Mouse (Mus musculus): ENCODE results near the gene Agbl1.
"Not testable (repeated sequence)": the region's sequence is repeated elsewhere in the genome, so short reads cannot be mapped to it uniquely, and the experiment has no call there.

Agbl1 gene

GRCm38 (mm10) chr7:76594566-76595079, 364.9 kb downstream of the Agbl1 start:
- DNase-seq (ENCODE audit: low read depth, low spot score): no peak

GRCm38 (mm10) chr7:76597812-76598211, 368.1 kb downstream of the Agbl1 start:
- no peak for DNase-seq (ENCODE audit: low read depth, low spot score)

- DNase-seq (ENCODE audit: low read depth, low spot score): no peak
Observed at GRCm38 (mm10) chr7:76600050-76600690, 370.5 kb downstream of the Agbl1 start.

DNA sequence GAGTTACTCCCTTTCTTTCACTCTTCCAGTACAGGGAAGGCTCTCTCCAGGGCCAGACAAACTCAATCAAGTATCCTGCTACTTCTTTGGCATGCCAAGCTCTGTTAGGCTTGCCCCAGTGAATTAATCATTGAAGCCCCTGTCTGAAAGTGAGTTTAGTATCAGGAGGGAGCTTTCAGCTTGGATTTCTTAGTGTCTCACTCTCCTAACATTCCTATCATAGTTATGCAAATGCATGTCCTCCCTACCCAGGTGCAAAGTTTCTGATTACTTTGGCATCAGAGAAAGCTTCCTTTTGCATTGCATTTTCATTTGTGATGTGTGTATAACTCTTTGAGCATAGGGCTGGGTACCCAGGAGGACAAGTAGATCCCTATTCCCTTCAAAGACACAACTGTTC, 399.8 kb downstream of the Agbl1 start:
- no peak for DNase-seq (ENCODE audit: low read depth, low spot score)

- no peak for DNase-seq (ENCODE audit: low read depth, low spot score)
Observed at GRCm38 (mm10) chr7:76650984-76651383, 421.3 kb downstream of the Agbl1 start.

DNA sequence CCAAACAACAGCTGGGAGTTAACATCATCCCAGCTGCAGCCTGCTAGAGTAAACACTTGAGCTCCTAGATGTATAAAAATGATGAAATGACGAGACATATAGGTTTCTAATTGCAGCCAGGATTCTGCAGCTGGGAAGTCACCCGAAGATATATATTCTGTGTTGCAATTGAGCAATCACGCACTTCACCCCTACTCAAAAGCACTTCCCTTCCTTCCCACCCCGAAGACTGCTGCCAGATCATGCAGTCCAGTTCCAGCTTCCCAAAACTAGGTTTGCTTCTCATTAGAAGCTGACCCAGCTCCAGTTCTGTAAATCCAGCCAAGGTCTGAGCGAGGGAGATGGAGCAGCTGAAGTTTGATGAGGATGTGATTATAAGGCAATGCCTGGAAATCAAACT, 431.4 kb downstream of the Agbl1 start:
- no peak for DNase-seq (ENCODE audit: low read depth, low spot score)

GRCm38 (mm10) chr7:76674856-76675255, 445.2 kb downstream of the Agbl1 start:
- no peak for DNase-seq (ENCODE audit: low read depth, low spot score)

DNA sequence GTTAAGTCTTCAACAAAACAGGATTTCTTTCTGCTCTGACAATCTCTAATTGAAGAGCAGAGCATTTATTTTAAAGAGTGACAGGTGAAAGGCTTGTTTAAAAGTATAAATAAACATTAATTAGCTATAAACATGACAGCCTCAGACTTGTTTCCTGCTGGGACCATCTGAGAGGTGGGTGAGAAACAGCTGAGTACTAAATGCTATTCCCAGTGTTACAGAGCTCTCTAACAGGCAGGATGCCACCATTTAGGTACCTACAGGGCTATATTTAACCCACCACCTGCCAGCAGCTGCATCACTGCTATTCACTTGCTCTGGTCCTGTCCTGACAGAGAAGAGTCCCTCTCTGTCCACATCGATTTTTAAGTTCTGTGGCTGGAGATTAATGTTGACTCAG, 471.5 kb downstream of the Agbl1 start:
- no peak for DNase-seq (ENCODE audit: low read depth, low spot score)

DNA sequence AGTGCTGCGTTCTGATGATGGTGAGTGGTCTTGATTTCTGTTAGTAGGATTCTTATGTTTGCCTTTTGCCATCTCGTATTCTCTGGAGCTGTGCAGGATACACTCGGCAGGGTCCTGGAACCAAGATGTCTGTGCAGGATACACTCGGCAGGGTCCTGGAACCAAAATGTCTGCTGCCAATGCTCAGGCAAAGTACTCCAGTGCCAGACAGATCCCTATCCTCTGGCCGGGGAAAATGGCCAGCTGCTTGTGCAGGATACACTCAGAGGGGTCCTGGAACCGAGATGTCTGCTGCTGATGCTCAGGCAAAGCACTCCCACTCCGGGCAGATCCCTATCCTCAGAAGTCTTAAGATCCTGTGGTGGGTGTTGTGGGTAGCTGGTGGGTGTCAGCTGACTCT, 502.5 kb downstream of the Agbl1 start:
- not testable (repeated sequence) for DNase-seq (ENCODE audit: low read depth, low spot score)

GRCm38 (mm10) chr7:76777237-76777855, 547.7 kb downstream of the Agbl1 start:
- DNase-seq (ENCODE audit: low read depth, low spot score): peak; percentile 53

DNA sequence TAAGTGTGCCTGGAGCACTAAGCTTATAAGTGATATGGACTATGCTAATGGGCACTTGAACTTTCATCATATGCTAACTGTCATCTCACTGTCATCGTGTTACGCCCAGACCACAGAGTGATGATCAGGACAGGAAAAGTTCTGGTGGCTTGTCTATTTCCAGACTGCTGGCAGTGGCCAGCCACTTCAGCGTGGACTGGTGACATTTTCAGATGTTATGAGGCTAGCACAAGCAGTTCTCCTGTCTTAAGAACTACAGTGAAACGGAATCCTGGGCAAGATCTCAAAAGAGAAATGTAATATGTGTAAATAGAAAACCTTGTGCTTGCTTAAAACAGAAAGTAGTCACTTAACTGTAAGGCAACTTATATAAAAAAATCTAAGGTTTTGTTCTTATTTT, 550.8 kb downstream of the Agbl1 start:
- DNase-seq (ENCODE audit: low read depth, low spot score): no peak

- no peak for DNase-seq (ENCODE audit: low read depth, low spot score)
Observed at GRCm38 (mm10) chr7:76788561-76789306, 559.0 kb downstream of the Agbl1 start.

- DNase-seq (ENCODE audit: low read depth, low spot score): no peak
Observed at GRCm38 (mm10) chr7:76790041-76790440, 560.4 kb downstream of the Agbl1 start.

DNA sequence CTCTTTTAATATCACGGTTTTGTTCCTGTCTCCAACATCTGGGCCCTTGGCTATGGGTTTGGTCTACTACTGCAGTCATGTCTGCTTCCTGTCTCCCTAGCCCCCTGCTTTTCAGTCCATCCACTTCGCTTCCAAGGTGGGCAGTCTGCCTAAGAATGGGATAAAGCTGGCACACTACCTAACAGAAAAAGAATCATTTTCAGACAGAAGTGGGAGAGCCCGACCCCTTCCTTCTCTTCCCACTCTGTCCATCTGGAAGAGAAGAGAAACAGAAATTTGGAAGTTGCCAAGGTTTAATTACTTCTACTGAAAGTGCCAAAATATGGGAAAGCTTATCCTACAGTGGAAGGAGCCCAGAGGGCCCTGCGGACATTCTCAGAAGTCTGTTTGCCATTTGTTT, 561.6 kb downstream of the Agbl1 start:
- DNase-seq (ENCODE audit: low read depth, low spot score): no peak

GRCm38 (mm10) chr7:76810003-76810402, 580.3 kb downstream of the Agbl1 start:
- DNase-seq (ENCODE audit: low read depth, low spot score): no peak

- no peak for DNase-seq (ENCODE audit: low read depth, low spot score)
Observed at GRCm38 (mm10) chr7:76820571-76820970, 590.9 kb downstream of the Agbl1 start.

DNA sequence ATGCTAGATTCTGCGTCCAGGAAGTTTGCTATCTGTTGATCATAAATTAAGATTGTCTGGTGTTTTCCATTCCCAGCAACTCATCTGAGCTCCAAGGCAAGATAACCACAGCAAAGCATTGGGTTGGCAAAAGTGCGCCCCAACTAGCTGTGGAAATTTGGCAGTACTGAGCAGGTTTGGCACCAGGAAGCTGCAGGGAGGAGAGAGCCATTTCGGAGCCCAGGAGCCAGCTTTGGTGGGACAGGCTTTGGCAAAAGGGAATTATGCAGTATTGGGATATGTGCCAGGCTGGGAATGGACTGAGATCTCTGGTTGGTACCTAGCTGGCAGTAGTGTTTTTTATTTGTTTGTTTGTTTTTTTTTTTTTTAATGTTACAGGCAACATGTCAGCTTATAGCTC, 612.5 kb downstream of the Agbl1 start:
- DNase-seq (ENCODE audit: low read depth, low spot score): no peak

DNA sequence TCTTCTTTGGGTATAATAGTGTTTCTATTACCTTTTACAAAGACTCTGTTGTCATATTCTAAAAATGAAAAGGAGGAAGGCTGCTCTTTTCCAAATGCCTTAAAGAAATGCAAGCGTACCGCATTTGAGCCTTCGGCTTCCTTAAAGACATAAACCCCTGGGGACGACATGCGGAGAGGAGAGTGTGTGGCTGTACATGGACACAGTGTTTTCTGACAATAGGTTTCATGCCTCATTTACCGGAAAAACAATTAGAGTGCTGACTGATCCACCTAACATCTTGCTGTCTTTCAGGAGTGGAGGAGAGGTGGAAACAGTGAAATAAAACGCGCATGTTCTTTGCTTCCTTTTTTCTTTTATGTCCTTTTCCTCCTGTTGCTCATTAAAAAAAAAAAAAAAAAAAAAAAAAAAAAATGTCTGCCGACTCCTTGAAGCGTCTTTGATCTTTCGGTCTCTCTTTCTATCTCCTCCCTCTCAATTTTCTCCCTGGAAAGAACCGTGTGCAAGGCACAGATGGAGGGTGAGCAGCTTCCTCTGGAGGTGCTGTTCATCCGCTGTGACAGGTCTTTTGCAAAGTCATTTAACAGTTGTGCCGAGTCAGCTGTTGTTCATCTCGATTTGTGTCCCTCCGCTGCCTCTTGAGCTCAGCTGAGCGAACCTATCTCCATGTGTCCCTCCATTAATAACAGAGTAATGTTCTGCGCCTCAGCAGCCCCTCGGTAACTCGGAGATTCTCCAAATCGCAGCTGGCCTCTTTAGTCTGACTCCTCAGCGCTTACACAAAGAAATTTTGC, 659.9 kb downstream of the Agbl1 start:
- DNase-seq (ENCODE audit: low read depth, low spot score): no peak

GRCm38 (mm10) chr7:76904096-76904495, 674.4 kb downstream of the Agbl1 start:
- no peak for DNase-seq (ENCODE audit: low read depth, low spot score)

DNA sequence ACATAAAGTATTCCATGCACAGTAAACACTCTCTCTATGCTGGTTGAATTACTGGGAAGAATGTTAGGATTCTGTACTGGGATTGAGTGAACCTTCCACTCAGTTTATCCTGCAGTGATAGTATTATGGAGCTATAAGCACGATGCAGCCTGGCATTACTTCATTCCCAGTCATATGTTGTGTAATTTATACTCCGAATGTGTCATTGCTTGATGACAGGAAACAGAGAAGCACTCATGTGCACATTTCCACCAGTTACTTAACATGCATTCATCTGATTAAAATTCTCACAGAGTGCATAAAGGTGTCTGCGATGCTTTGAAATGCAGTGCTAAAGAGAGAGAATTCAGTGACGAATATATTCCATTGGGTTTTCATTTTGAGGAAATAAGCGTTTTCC, 682.0 kb downstream of the Agbl1 start:
- no peak for DNase-seq (ENCODE audit: low read depth, low spot score)

DNA sequence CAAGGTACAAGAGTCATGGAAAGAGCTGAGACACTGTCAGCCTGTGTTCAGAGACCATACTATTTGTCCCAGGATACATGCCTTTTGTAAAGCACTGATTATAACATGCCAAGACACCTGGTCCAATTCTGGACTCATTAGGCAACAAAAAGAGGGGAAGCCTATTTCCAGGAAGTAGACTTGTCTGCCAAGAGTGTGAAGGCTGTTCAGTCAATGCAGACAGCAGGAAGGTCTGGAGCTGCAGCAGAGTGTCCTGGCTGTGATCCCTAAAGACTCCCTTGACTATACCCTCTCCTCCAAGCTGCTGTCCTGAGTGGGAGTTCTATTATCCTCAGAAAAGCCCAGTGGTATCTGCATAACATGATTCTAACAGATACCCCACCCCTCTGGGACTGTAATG, 689.2 kb downstream of the Agbl1 start:
- DNase-seq (ENCODE audit: low read depth, low spot score): no peak

- no peak for DNase-seq (ENCODE audit: low read depth, low spot score)
Observed at GRCm38 (mm10) chr7:76921671-76922070, 692.0 kb downstream of the Agbl1 start.

Measured in embryo, embryonic 11.5 days (tissue).